Mouse (Mus musculus): ENCODE results near the gene Mmp11.

- no peak for TF ChIP-seq POLR2A (IDR thresholded peaks at IDR 0.05; ENCODE audit: borderline replicate concordance, insufficient read depth, low read length)
- peak; percentile 62; the same call in 1 of the 2 replicates for TF ChIP-seq CTCF (IDR thresholded peaks at IDR 0.05; ENCODE audit: borderline replicate concordance, insufficient read depth, low read depth, low read length)
Measured at GRCm38 (mm10) chr10:75975216-75975615, 38.9 kb upstream of the Mmp11 start.
